Mouse (Mus musculus): ENCODE measurements at regions not wholly inside any gene's neighbourhood (a gene's known extent, or its start where the extent isn't known, plus 50 kb on each side); places are given as distances from the start of the nearest gene placed in this dataset.
"Not testable (repeated sequence)": the region's sequence is repeated elsewhere in the genome, so short reads cannot be mapped to it uniquely, and the experiment has no call there.

GRCm38 (mm10) chr4:7269047-7269446 is 969.8 kb downstream of the Car8 start:
- intact Hi-C loops (cut with DNase I; ENCODE audit: low total_unique reads), result no loop called here
- no peak for DNase-seq

GRCm38 (mm10) chr4:7256486-7256885 is 982.4 kb downstream of the Car8 start:
- DNase-seq, result no peak
- intact Hi-C loops (cut with DNase I; ENCODE audit: low total_unique reads), result no loop called here

- no peak for DNase-seq
- intact Hi-C loops (cut with DNase I; ENCODE audit: low total_unique reads), result no loop called here
Observed at GRCm38 (mm10) chr4:7253616-7254015, 985.2 kb downstream of the Car8 start.

DNA sequence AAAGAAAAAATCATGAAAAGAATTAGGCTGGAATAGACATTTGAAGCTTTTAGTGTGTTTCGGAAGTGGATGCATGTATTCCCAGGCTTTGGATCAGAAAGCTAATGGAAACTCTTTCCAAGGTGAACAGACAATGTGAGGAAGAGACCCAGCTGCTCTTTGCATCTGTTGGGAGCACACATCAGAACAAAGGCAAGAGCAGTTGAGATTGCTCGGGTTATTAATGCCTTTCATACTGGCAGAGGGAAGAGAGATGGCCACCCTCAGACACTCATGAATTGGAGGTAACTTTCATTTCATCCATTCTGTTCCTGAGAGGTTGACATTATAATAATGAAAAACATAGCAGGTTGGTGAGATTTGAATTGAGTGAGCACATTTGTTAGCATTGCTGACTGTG is 987.2 kb downstream of the Car8 start:
- intact Hi-C loops (cut with DNase I; ENCODE audit: low total_unique reads), result no loop called here

GRCm38 (mm10) chr4:7247816-7248215 is 991.0 kb downstream of the Car8 start:
- intact Hi-C loops (cut with DNase I; ENCODE audit: low total_unique reads), result no loop called here
- no peak for DNase-seq

More for the DNA sequence above, 987.2 kb downstream of the Car8 start:
- DNase-seq, result no peak

- intact Hi-C loops (cut with DNase I; ENCODE audit: low total_unique reads), result no loop called here
- no peak for DNase-seq
Observed at GRCm38 (mm10) chr4:7247244-7247643, 991.6 kb downstream of the Car8 start.

- intact Hi-C loops (cut with DNase I; ENCODE audit: low total_unique reads), result no loop called here
- no peak for DNase-seq
Observed at GRCm38 (mm10) chr4:7246828-7247227, 992.0 kb downstream of the Car8 start.

- no peak for DNase-seq
- intact Hi-C loops (cut with DNase I; ENCODE audit: low total_unique reads), result no loop called here
Observed at GRCm38 (mm10) chr4:7245653-7246052, 993.2 kb downstream of the Car8 start.

DNA sequence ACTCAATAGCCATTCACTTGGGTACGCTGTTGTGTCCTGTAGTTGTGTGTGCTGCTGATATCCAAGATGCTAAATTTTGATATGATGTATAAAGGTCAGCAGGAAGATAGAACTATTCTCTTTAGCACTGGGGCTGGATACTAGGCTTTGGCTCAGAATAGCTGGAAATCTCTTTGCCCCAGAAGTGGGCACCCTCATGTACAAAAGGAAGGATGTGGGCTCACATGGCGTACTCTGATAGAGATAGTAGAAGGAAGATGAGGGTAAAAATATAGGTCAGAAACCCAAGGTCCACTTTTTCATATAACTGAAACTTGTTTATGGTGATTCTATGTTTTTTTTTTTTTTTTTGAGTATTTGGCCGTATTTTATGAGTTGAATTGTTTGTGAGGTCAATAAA is 1001.0 kb downstream of the Car8 start:
- no peak for DNase-seq
- intact Hi-C loops (cut with DNase I; ENCODE audit: low total_unique reads), result no loop called here

DNA sequence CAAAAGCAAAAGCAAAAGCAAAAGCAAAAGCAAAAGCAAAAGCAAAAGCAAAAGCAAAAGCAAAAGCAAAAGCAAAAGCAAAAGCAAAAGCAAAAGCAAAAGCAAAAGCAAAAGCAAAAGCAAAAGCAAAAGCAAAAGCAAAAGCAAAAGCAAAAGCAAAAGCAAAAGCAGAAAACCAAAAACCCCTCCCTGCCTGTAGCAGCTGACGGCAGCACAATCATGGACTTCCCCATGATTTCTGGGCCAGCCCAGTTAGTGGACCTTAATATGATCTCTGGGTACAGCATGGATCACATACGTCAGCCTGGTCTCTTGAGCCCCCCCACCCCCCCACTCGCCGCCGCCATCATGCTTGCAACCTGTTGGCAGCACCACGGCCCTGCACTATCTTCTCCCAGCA is 1004.3 kb downstream of the Car8 start:
- DNase-seq; intact Hi-C loops (cut with DNase I; ENCODE audit: low total_unique reads): not testable (repeated sequence)

- DNase-seq, result no peak
- intact Hi-C loops (cut with DNase I; ENCODE audit: low total_unique reads), result no loop called here
Observed at GRCm38 (mm10) chr4:7228980-7229379, 1009.9 kb downstream of the Car8 start.

- intact Hi-C loops (cut with DNase I; ENCODE audit: low total_unique reads), result no loop called here
- no peak for DNase-seq
Observed at GRCm38 (mm10) chr4:7222922-7223321, 1015.9 kb downstream of the Car8 start.

DNA sequence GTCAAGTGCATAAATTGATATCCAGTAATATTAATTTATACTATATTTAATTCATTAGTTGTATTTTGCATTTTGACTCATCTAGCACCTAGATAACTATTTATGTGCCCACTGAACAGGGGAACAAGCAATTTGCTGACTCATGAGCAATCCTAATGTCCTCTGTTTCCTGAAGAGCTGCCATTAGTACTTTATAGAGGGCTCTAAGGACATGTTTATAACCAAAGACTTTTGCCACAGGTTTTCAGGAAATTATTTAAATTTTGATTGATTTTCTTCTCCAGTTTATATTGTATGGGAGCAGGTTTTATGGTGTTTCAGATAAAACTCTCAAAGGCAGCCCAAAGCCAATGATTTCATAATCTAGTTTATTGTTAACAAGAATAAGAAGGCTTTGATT is 1018.4 kb downstream of the Car8 start:
- DNase-seq, result no peak
- intact Hi-C loops (cut with DNase I; ENCODE audit: low total_unique reads), result no loop called here

GRCm38 (mm10) chr4:7215048-7216030 is 1023.5 kb downstream of the Car8 start:
- DNase-seq, result no peak
- intact Hi-C loops (cut with DNase I; ENCODE audit: low total_unique reads), result no loop called here

DNA sequence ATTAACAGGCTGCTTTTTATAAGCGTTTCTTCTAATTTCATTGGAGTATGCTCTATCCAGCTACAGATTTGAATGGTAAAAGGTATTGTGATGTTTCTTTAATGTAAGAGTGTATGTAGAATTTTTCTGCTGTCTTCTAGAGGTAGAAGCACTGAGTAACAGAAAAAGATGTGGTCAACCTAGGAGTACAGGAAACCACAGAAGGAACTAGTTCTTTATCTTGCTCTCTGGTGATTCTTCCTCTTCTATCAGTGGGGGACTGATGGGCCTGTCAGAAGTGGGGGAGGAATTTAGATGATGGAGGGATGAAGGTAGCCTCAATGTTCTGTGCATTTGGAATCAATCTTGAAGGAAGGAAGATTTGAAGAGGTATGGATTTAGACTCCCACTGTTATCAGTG is 1031.9 kb downstream of the Car8 start:
- DNase-seq, result no peak
- intact Hi-C loops (cut with DNase I; ENCODE audit: low total_unique reads), result no loop called here

DNA sequence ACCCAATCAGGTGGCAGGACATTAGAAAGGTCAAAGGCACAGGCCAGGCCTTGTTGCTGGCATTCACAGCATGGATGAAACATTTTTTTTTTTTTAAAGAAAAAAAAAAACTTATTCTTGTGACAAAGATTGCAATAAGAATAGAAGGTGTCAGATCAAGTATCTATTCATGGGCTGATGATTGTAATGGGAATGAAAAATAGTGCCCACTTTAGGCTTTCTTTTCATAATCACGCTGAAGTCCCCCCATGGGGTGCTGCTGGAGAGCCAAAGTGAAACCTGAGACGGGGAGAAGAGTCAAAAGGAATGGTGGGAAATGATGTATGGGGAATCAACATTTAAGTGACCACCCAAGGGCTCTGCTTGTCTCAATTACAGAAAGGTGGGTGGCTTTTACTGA is 1037.0 kb downstream of the Car8 start:
- DNase-seq, result no peak
- intact Hi-C loops (cut with DNase I; ENCODE audit: low total_unique reads), result no loop called here

DNA sequence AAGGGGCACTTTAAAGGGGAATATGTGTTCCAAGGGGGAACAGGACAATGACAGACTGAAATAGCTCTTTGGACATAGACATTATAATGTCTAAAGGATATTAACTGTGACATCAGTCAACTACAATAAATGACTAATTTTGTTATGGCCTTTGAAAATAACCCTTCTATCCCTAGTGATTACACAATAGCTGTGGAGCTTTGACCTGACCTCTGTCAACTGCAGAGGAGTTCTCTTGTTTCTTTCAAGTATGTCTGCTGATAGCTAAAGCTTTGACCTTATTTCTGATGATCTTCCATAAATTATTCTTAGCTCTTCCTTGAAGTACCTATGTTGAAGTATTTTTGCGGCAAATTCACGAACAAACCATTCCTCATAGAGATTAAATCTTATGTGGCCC is 1038.9 kb downstream of the Car8 start:
- intact Hi-C loops (cut with DNase I; ENCODE audit: low total_unique reads), result no loop called here

DNA sequence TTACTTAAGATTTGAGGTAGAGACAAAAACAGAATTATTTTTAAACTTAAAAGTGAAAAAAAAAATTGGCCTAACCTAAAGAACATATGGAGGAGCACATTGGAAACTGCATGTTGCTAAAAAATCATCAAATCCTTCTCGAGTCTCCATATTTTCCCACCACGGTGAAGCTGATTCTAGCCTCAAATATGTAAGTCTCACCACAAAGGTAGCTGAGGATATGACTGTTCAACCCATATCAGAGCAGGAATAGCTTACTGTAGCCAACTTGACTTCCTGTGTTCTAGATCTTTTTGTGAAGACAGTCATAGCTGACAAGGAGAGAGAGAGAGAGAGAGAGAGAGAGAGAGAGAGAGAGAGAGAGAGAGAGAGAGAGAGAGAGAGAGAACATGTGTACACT is 1039.8 kb downstream of the Car8 start:
- intact Hi-C loops (cut with DNase I; ENCODE audit: low total_unique reads), result no loop called here
- DNase-seq, result no peak

More for the DNA sequence above, 1038.9 kb downstream of the Car8 start:
- DNase-seq, result no peak

- no peak for DNase-seq
- intact Hi-C loops (cut with DNase I; ENCODE audit: low total_unique reads), result no loop called here
Observed at GRCm38 (mm10) chr4:7196570-7196969, 1042.3 kb downstream of the Car8 start.

DNA sequence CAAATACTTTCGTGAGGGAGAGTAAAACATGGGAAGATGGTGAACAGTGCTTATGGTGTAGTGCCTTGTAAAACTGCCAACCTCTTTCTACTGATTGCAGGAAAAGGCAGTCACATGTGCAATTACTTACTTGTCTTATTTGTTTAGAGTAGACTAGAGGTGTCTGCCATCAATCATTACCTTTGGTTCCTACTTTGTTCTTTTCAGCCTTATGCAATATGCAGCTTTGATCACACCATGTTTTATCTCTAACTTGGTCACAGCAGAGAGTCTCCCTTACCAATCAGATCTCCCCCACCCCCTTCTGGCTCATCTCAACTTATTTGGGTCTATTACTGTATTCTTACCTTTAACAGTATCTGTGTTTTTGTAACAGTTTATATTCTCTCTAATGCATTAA is 1043.2 kb downstream of the Car8 start:
- DNase-seq, result no peak
- intact Hi-C loops (cut with DNase I; ENCODE audit: low total_unique reads), result no loop called here

DNA sequence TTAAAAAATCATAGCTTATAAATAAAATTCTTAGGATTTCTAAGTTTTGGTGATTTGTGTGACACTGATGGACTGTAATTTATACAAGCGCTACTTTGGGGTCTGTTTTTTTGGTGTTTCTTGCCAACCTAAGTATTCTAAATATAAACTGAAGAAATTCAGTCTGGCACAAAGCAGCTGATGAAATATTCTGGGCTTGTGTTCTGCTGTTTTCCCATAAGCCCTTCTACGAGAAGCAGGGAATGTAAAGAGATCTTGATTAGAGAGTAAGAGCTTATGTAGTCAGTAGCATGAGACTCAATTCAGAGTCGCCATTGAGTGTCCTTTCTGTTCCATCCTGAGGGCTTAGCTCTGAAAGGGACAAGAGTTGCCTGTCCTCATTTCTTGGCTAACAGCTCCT is 1046.9 kb downstream of the Car8 start:
- no peak for DNase-seq
- intact Hi-C loops (cut with DNase I; ENCODE audit: low total_unique reads), result no loop called here
